ENCODE assay signal across 9 mouse cellular contexts in the genomic region with DNA sequence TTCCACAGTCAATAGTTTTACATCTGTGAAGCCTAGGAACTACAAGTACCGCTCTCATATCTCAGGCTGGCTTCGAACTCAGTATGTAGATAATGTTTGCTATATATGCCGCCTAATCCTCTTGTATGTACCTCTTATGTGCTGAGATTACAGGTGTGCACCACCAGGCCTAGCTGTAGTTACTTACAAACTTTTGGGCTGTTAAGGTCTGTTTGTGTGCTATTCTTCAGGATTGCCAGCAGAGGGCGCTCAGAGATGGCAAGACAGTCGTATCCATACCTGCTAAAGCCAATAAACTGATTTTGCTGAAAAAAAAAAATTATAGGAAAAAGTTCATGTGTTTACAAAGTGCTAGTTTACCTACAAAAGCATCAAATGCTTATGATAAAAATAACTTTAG.
DNase-seq lines count a peak whose midpoint lies in the region; ATAC-seq and TF ChIP-seq lines count a peak whose summit lies in the region.
"Had no signal": no experiment of that assay in that cellular context is flagged by ENCODE, and none has a peak within 500 bp of the region (broad histone marks: within the 10 kb centered on the region; RNA-seq: fewer than 3 reads in every experiment).

No protein-coding gene starts in this region.

- TF ChIP-seq CTCF in gastrocnemius, adult 2 months (IDR thresholded peaks at IDR 0.05), result peak; percentile 85
- peak; percentile 24; the same call in 1 of the 2 replicates for TF ChIP-seq CTCF in testis, adult 2 months (IDR thresholded peaks at IDR 0.05; ENCODE audit: control insufficient read depth, insufficient read depth, insufficient replicate concordance, low read depth, low read length)

- ATAC-seq in hematopoietic stem cell, adult 5-6 weeks (replicated peaks in 1 of 2; ENCODE audit: insufficient read depth in 1 of 2, low FRiP score in 2 of 2, low TSS enrichment in 1 of 2, low read depth in 1 of 2, poor library complexity in 2 of 2, severe bottlenecking in 2 of 2), result peak; percentile 60 to 62; a peak in 3 of 4 replicates

- no peak overlapping the region for H3K4me3 ChIP-seq in gastrocnemius, adult 2 months
- no peak overlapping the region for H3K4me3 ChIP-seq in testis, adult 2 months (ENCODE audit: control insufficient read depth, low read depth, low read length)
- H3K4me3 ChIP-seq: limb, embryonic 12.5 days had no signal

- TF ChIP-seq POLR2A in testis, adult 2 months (IDR thresholded peaks at IDR 0.05; ENCODE audit: control insufficient read depth, low read depth, low read length), result no peak

- no peaks in the 10 kb centered on the region for H3K36me3 ChIP-seq in testis, adult 2 months (ENCODE audit: control insufficient read depth, insufficient read depth, low read length)
- H3K36me3 ChIP-seq: limb, embryonic 12.5 days had no signal

- peak; percentile 21 for DNase-seq in gastrocnemius, adult 2 months
- DNase-seq in gastrocnemius, postnatal 25 days, result no peak
- DNase-seq in testis, postnatal 14 days (ENCODE audit: low spot score), result no peak
- peak; percentile 44 for DNase-seq in cerebellum, adult 9-10 months
- peak; percentile 19 for DNase-seq in lung, postnatal 10 days
- DNase-seq in right cerebral cortex, postnatal 25 days, result peak; percentile 23

- no peaks in the 10 kb centered on the region for H3K4me1 ChIP-seq in testis, adult 2 months (ENCODE audit: control insufficient read depth, insufficient read depth, low read length)
- H3K4me1 ChIP-seq: limb, embryonic 12.5 days had no signal

- H3K27me3 ChIP-seq in testis, adult 2 months (ENCODE audit: control insufficient read depth, insufficient read depth, low read length), result no peaks in the 10 kb centered on the region
- H3K27me3 ChIP-seq: limb, embryonic 12.5 days had no signal

- intact Hi-C loops in gastrocnemius, adult 2 months (cut with DNase I), result loop anchor here (1.0 kb wide), 1 partner anchor 1022 kb away; no protein-coding TSS in a partner anchor

- H3K27ac ChIP-seq in gastrocnemius, adult 2 months, result no peak overlapping the region
- H3K27ac ChIP-seq in testis, adult 2 months (ENCODE audit: control insufficient read depth, insufficient read depth, low read depth, low read length), result no peak overlapping the region
- H3K27ac ChIP-seq: limb, embryonic 12.5 days had no signal

Comparison
In these comparisons a context has a peak if more than half of its experiments do, and no peak if none do; other contexts are left out.
1. DNase-seq: peak in gastrocnemius, adult 2 months (single experiment), cerebellum, adult 9-10 months (single experiment), lung, postnatal 10 days (single experiment) and right cerebral cortex, postnatal 25 days (single experiment); none in gastrocnemius, postnatal 25 days (single experiment) and testis, postnatal 14 days (single experiment).